ENCODE assay signal across 1 mouse cellular context in genomic region chr11:69914917-69915430, GRCm38 (mm10).
TF ChIP-seq lines count a peak whose summit lies in the region.

No protein-coding gene starts in this region.

TF ChIP-seq in CH12.LX, 34 proteins besides CTCF, POLR2A, EP300 and RAD21 (continued from another document):
- TF ChIP-seq SMC3 (IDR thresholded peaks at IDR 0.05; ENCODE audit: low read depth, low read length): no peak
